Mouse (Mus musculus): Measurements from ENCODE around the gene Chd2. TPM values are rescaled to one million over a fixed set of nuclear protein-coding genes. Genes with fewer than 3 reads are reported as not detected.

Chd2 gene
- 40.2 and 43.4 TPM in 2 replicates for polyA plus RNA-seq (2014; fragmentation: Nextera tagmentation; extraction: Ambion mirVana)

- Histone ChIP-seq H3K27me3 (replicated peaks; ENCODE audit: control insufficient read depth, insufficient read depth, low read length) (no peaks in the 10 kb centered on the region), H3K4me1 (ENCODE audit: control insufficient read depth, insufficient read depth, low read length) (peaks cover 12% of the 10 kb centered on the region), H3K4me2 (ENCODE audit: low read length) (peak within 1 kb of the TSS; percentile 81), H3K27ac (ENCODE audit: low read depth, low read length) (peak within 1 kb of the TSS; percentile 97), H3K36me3 (ENCODE audit: control insufficient read depth, insufficient read depth, low read length) (peaks cover 6% of the 10 kb centered on the region), H3K9ac (ENCODE audit: low read length) (peak within 1 kb of the TSS; percentile 88), H3K9me3 (replicated peaks; ENCODE audit: control insufficient read depth, low read length) (no peaks in the 10 kb centered on the region), H3K4me3 (ENCODE audit: low read depth, low read length) (peak within 1 kb of the TSS; percentile 55)
- ATAC-seq (peak; percentile 51), DNase-seq (ENCODE audit: low spot score) (peak; percentile 91)
- WGBS = 0% methylated on average over 15 of the region's 15 CpGs
These were observed at the start of gene Chd2 for GRCm38 (mm10) chr7:73541412-73542130. Gene Chd2 (minus strand): TSS chr7:73541830.

GRCm38 (mm10) chr7:73590757-73591156 lies 49.1 kb upstream of the Chd2 start:
- no peak overlapping the region for H3K4me3 ChIP-seq (ENCODE audit: low read depth, low read length)
- H3K36me3 ChIP-seq (ENCODE audit: control insufficient read depth, insufficient read depth, low read length) = no peaks in the 10 kb centered on the region
- 96% methylated on average over 5 of the region's 5 CpGs for WGBS
- no peak overlapping the region for H3K9ac ChIP-seq (ENCODE audit: low read length)
- H3K4me1 ChIP-seq (ENCODE audit: control insufficient read depth, insufficient read depth, low read length) = peaks cover 15% of the 10 kb centered on the region; the same call in 1 of the 2 replicates
- H3K27ac ChIP-seq (ENCODE audit: low read depth, low read length) = no peak overlapping the region
- H3K27me3 ChIP-seq (replicated peaks; ENCODE audit: control insufficient read depth, insufficient read depth, low read length) = no peaks in the 10 kb centered on the region
- ATAC-seq (no peak), DNase-seq (ENCODE audit: low spot score) (no peak)
- H3K9me3 ChIP-seq (replicated peaks; ENCODE audit: control insufficient read depth, low read length) = no peaks in the 10 kb centered on the region
- no peak overlapping the region for H3K4me2 ChIP-seq (ENCODE audit: low read length)

- Histone ChIP-seq H3K4me1 (ENCODE audit: control insufficient read depth, insufficient read depth, low read length) (peaks cover 19% of the 10 kb centered on the region), H3K4me3 (ENCODE audit: low read depth, low read length) (no peak overlapping the region), H3K9ac (ENCODE audit: low read length) (peak overlapping the region; percentile 17; the same call in 1 of the 2 replicates), H3K27ac (ENCODE audit: low read depth, low read length) (peak overlapping the region; percentile 66), H3K36me3 (ENCODE audit: control insufficient read depth, insufficient read depth, low read length) (no peaks in the 10 kb centered on the region), H3K27me3 (replicated peaks; ENCODE audit: control insufficient read depth, insufficient read depth, low read length) (no peaks in the 10 kb centered on the region), H3K4me2 (ENCODE audit: low read length) (peak overlapping the region; percentile 25), H3K9me3 (replicated peaks; ENCODE audit: control insufficient read depth, low read length) (no peaks in the 10 kb centered on the region)
- ATAC-seq = 0 out of 2 replicates have a peak, but pooled peaks have one; percentile 20
- WGBS = 44% methylated on average over 14 of the region's 14 CpGs
- peak; percentile 53 for DNase-seq (ENCODE audit: low spot score)
These were observed 47.7 kb upstream of the Chd2 start for GRCm38 (mm10) chr7:73589208-73589771.

GRCm38 (mm10) chr7:73588351-73588906 lies 46.8 kb upstream of the Chd2 start:
- WGBS = 76% methylated on average over 8 of the region's 8 CpGs
- H3K9ac ChIP-seq (ENCODE audit: low read length) = no peak overlapping the region
- no peak overlapping the region for H3K27ac ChIP-seq (ENCODE audit: low read depth, low read length)
- H3K4me2 ChIP-seq (ENCODE audit: low read length) = no peak overlapping the region
- H3K4me1 ChIP-seq (ENCODE audit: control insufficient read depth, insufficient read depth, low read length) = peaks cover 23% of the 10 kb centered on the region
- no peaks in the 10 kb centered on the region for H3K36me3 ChIP-seq (ENCODE audit: control insufficient read depth, insufficient read depth, low read length)
- DNase-seq (ENCODE audit: low spot score) = no peak
- no peaks in the 10 kb centered on the region for H3K27me3 ChIP-seq (replicated peaks; ENCODE audit: control insufficient read depth, insufficient read depth, low read length)
- no peak overlapping the region for H3K4me3 ChIP-seq (ENCODE audit: low read depth, low read length)
- no peak for ATAC-seq
- H3K9me3 ChIP-seq (replicated peaks; ENCODE audit: control insufficient read depth, low read length) = no peaks in the 10 kb centered on the region

GRCm38 (mm10) chr7:73586717-73587116 lies 45.1 kb upstream of the Chd2 start:
- no peak for DNase-seq (ENCODE audit: low spot score)
- Histone ChIP-seq H3K4me2 (ENCODE audit: low read length) (no peak overlapping the region), H3K9ac (ENCODE audit: low read length) (no peak overlapping the region), H3K27me3 (replicated peaks; ENCODE audit: control insufficient read depth, insufficient read depth, low read length) (no peaks in the 10 kb centered on the region), H3K4me3 (ENCODE audit: low read depth, low read length) (no peak overlapping the region), H3K9me3 (replicated peaks; ENCODE audit: control insufficient read depth, low read length) (no peaks in the 10 kb centered on the region), H3K36me3 (ENCODE audit: control insufficient read depth, insufficient read depth, low read length) (no peaks in the 10 kb centered on the region), H3K4me1 (ENCODE audit: control insufficient read depth, insufficient read depth, low read length) (peaks cover 26% of the 10 kb centered on the region), H3K27ac (ENCODE audit: low read depth, low read length) (no peak overlapping the region)
- ATAC-seq = no peak
- WGBS = 94% methylated on average over 6 of the region's 6 CpGs

GRCm38 (mm10) chr7:73586206-73586605 lies 44.6 kb upstream of the Chd2 start:
- H3K4me2 ChIP-seq (ENCODE audit: low read length) = no peak overlapping the region
- no peak for DNase-seq (ENCODE audit: low spot score)
- H3K4me1 ChIP-seq (ENCODE audit: control insufficient read depth, insufficient read depth, low read length) = peaks cover 26% of the 10 kb centered on the region
- no peaks in the 10 kb centered on the region for H3K36me3 ChIP-seq (ENCODE audit: control insufficient read depth, insufficient read depth, low read length)
- no peak for ATAC-seq
- WGBS = 78% methylated on average over 11 of the region's 11 CpGs
- H3K9ac ChIP-seq (ENCODE audit: low read length) = no peak overlapping the region
- H3K27ac ChIP-seq (ENCODE audit: low read depth, low read length) = no peak overlapping the region
- no peaks in the 10 kb centered on the region for H3K27me3 ChIP-seq (replicated peaks; ENCODE audit: control insufficient read depth, insufficient read depth, low read length)
- H3K4me3 ChIP-seq (ENCODE audit: low read depth, low read length) = no peak overlapping the region
- no peaks in the 10 kb centered on the region for H3K9me3 ChIP-seq (replicated peaks; ENCODE audit: control insufficient read depth, low read length)

- H3K4me2 ChIP-seq (ENCODE audit: low read length) = no peak overlapping the region
- no peak overlapping the region for H3K9ac ChIP-seq (ENCODE audit: low read length)
- H3K4me3 ChIP-seq (ENCODE audit: low read depth, low read length) = no peak overlapping the region
- H3K36me3 ChIP-seq (ENCODE audit: control insufficient read depth, insufficient read depth, low read length) = no peaks in the 10 kb centered on the region
- ATAC-seq (no peak), DNase-seq (ENCODE audit: low spot score) (peak; percentile 55)
- H3K27ac ChIP-seq (ENCODE audit: low read depth, low read length) = peak overlapping the region; percentile 61; the same call in 1 of the 2 replicates
- H3K4me1 ChIP-seq (ENCODE audit: control insufficient read depth, insufficient read depth, low read length) = peaks cover 26% of the 10 kb centered on the region
- 73% methylated on average over 21 of the region's 22 CpGs for WGBS
- H3K9me3 ChIP-seq (replicated peaks; ENCODE audit: control insufficient read depth, low read length) = no peaks in the 10 kb centered on the region
- no peaks in the 10 kb centered on the region for H3K27me3 ChIP-seq (replicated peaks; ENCODE audit: control insufficient read depth, insufficient read depth, low read length)
These were observed 43.7 kb upstream of the Chd2 start for GRCm38 (mm10) chr7:73585114-73586032.
